In genomic region chr9:59578505-59578867, GRCm38 (mm10) we compare ENCODE assay signal across 9 mouse cellular contexts. TPM values are rescaled to one million over a fixed set of nuclear protein-coding genes. Genes with fewer than 3 reads are reported as not detected.
DNase-seq lines count a peak whose midpoint lies in the region; ATAC-seq lines count a peak whose summit lies in the region.
"Had no signal": no experiment of that assay in that cellular context is flagged by ENCODE, and none has a peak within 500 bp of the region (broad histone marks: within the 10 kb centered on the region; RNA-seq: fewer than 3 reads in every experiment).

No protein-coding gene starts in this region.

- under 1% methylated on average over 20 of the region's 20 CpGs for WGBS in liver, embryonic 11.5 days
- WGBS in embryonic facial prominence, embryonic 15.5 days: 0% methylated on average over 20 of the region's 20 CpGs
- WGBS in intestine, embryonic 16.5 days: 1% methylated on average over 19 of the region's 20 CpGs
- 2% methylated on average over 20 of the region's 20 CpGs for WGBS in neural tube, embryonic 12.5 days

- H3K27ac ChIP-seq in liver, embryonic 11.5 days (ENCODE audit: low read depth, low read length): no peak overlapping the region
- H3K27ac ChIP-seq in embryonic facial prominence, embryonic 15.5 days (replicated peaks): no peak overlapping the region
- no peak overlapping the region for H3K27ac ChIP-seq in intestine, embryonic 16.5 days (ENCODE audit: low read length)
- peak overlapping the region; percentile 22; the same call in 1 of the 2 replicates for H3K27ac ChIP-seq in neural tube, embryonic 12.5 days

- ATAC-seq in liver, embryonic 11.5 days (replicated peaks; ENCODE audit: low FRiP score): no peak; the same call in 1 of the 2 replicates
- ATAC-seq in embryonic facial prominence, embryonic 15.5 days (ENCODE audit: insufficient number of reproducible peaks, low FRiP score, low TSS enrichment, low read depth): peak; percentile 6; the same call in 1 of the 2 replicates
- no peak; the same call in 1 of the 2 replicates for ATAC-seq in intestine, embryonic 16.5 days
- peak; percentile 50; the same call in 1 of the 2 replicates for ATAC-seq in neural tube, embryonic 12.5 days (ENCODE audit: low FRiP score, low read depth)

- H3K36me3 ChIP-seq in liver, embryonic 11.5 days (ENCODE audit: control insufficient read depth, insufficient read depth, low read length): no peaks in the 10 kb centered on the region
- H3K36me3 ChIP-seq in embryonic facial prominence, embryonic 15.5 days: no peaks in the 10 kb centered on the region
- no peaks in the 10 kb centered on the region for H3K36me3 ChIP-seq in intestine, embryonic 16.5 days (ENCODE audit: control insufficient read depth, insufficient read depth, low read length)
- no peaks in the 10 kb centered on the region for H3K36me3 ChIP-seq in neural tube, embryonic 12.5 days

- H3K4me3 ChIP-seq in liver, embryonic 11.5 days (ENCODE audit: low read depth, low read length): peak overlapping the region; percentile 51
- H3K4me3 ChIP-seq in embryonic facial prominence, embryonic 15.5 days (replicated peaks): peak overlapping the region; percentile 50
- H3K4me3 ChIP-seq in intestine, embryonic 16.5 days (ENCODE audit: low read length): peak overlapping the region; percentile 54
- peak overlapping the region; percentile 48 for H3K4me3 ChIP-seq in neural tube, embryonic 12.5 days

- H3K9ac ChIP-seq in liver, embryonic 11.5 days (ENCODE audit: low read depth, low read length): no peak overlapping the region
- no peak overlapping the region for H3K9ac ChIP-seq in embryonic facial prominence, embryonic 15.5 days
- no peak overlapping the region; the same call in 1 of the 2 replicates for H3K9ac ChIP-seq in intestine, embryonic 16.5 days (ENCODE audit: low read depth, low read length)
- H3K9ac ChIP-seq in neural tube, embryonic 12.5 days: peak overlapping the region; percentile 57

- H3K4me1 ChIP-seq in liver, embryonic 11.5 days (replicated peaks; ENCODE audit: control insufficient read depth, insufficient read depth, low read length): peaks cover 5% of the 10 kb centered on the region; the same call in 1 of the 2 replicates
- peaks cover 16% of the 10 kb centered on the region for H3K4me1 ChIP-seq in embryonic facial prominence, embryonic 15.5 days
- H3K4me1 ChIP-seq in intestine, embryonic 16.5 days (ENCODE audit: control insufficient read depth, insufficient read depth, low read length): peaks cover 9% of the 10 kb centered on the region
- H3K4me1 ChIP-seq in neural tube, embryonic 12.5 days: peaks cover 15% of the 10 kb centered on the region

- no peaks in the 10 kb centered on the region for H3K9me3 ChIP-seq in liver, embryonic 11.5 days (ENCODE audit: control insufficient read depth, low read length)
- no peaks in the 10 kb centered on the region for H3K9me3 ChIP-seq in embryonic facial prominence, embryonic 15.5 days (replicated peaks)
- no peaks in the 10 kb centered on the region for H3K9me3 ChIP-seq in intestine, embryonic 16.5 days (ENCODE audit: control insufficient read depth, low read length)
- no peaks in the 10 kb centered on the region for H3K9me3 ChIP-seq in neural tube, embryonic 12.5 days

- no peak for DNase-seq in liver, embryonic 11.5 days (ENCODE audit: low spot score)
- DNase-seq in liver (no peak), MN1 (ENCODE audit: low spot score) (no peak)
- DNase-seq in embryo, embryonic 10.5 days (ENCODE audit: low spot score): no peak
- DNase-seq in gastrocnemius, adult 8-10 months (ENCODE audit: low spot score in 2 of 2): no peak

- peak overlapping the region; percentile 74 for H3K4me2 ChIP-seq in liver, embryonic 11.5 days
- peak overlapping the region; percentile 90 for H3K4me2 ChIP-seq in embryonic facial prominence, embryonic 15.5 days (replicated peaks)
- peak overlapping the region; percentile 78 for H3K4me2 ChIP-seq in intestine, embryonic 16.5 days (ENCODE audit: low read depth, low read length)
- peak overlapping the region; percentile 73 for H3K4me2 ChIP-seq in neural tube, embryonic 12.5 days (replicated peaks)

- peaks cover 38% of the 10 kb centered on the region for H3K27me3 ChIP-seq in liver, embryonic 11.5 days (replicated peaks; ENCODE audit: control insufficient read depth, insufficient read depth, low read length)
- H3K27me3 ChIP-seq in embryonic facial prominence, embryonic 15.5 days: peaks cover 27% of the 10 kb centered on the region
- no peaks in the 10 kb centered on the region for H3K27me3 ChIP-seq in intestine, embryonic 16.5 days (replicated peaks; ENCODE audit: control insufficient read depth, insufficient read depth, low read length)
- peaks cover 21% of the 10 kb centered on the region; the same call in 1 of the 2 replicates for H3K27me3 ChIP-seq in neural tube, embryonic 12.5 days (replicated peaks)

RNA-seq across cellular contexts. Expression of gene Celf6, which starts 0.8 kb away (rescaled TPM):
- polyA plus RNA-seq in liver, embryonic 11.5 days (2014; fragmentation: Nextera tagmentation; extraction: Ambion mirVana): 0.10 TPM in 1 of 2 replicates, not detected in the other
- 0.48 and 0.62 TPM in 2 replicates for polyA plus RNA-seq in embryonic facial prominence, embryonic 15.5 days (2015; fragmentation: Nextera tagmentation; extraction: Ambion mirVana)
- polyA plus RNA-seq in intestine, embryonic 16.5 days (2015; fragmentation: Nextera tagmentation; extraction: Ambion mirVana): 2.9 TPM in 2 replicates
- polyA plus RNA-seq in neural tube, embryonic 12.5 days (2016; fragmentation: Nextera tagmentation; extraction: Ambion mirVana): 16.5 and 17.0 TPM in 2 replicates
- not detected for total RNA-seq in gastrocnemius, adult 8-10 months (2022)
- total RNA-seq: megakaryocyte-erythroid progenitor cell, adult 5-6 weeks had no signal

RNA-seq across cellular contexts. Expression of gene Parp6, which starts 38.6 kb away (rescaled TPM):
- polyA plus RNA-seq in liver, embryonic 11.5 days (2014; fragmentation: Nextera tagmentation; extraction: Ambion mirVana): 13.8 and 17.2 TPM in 2 replicates
- 31.1 and 36.1 TPM in 2 replicates for polyA plus RNA-seq in embryonic facial prominence, embryonic 15.5 days (2015; fragmentation: Nextera tagmentation; extraction: Ambion mirVana)
- 20.2 and 22.2 TPM in 2 replicates for polyA plus RNA-seq in intestine, embryonic 16.5 days (2015; fragmentation: Nextera tagmentation; extraction: Ambion mirVana)
- polyA plus RNA-seq in neural tube, embryonic 12.5 days (2016; fragmentation: Nextera tagmentation; extraction: Ambion mirVana): 140 and 153 TPM in 2 replicates
- total RNA-seq in gastrocnemius, adult 8-10 months (2022): 10 to 100 TPM; 25.8 to 37.9 (median 26.4) TPM

RNA-seq across cellular contexts. Expression of gene Tmem202, which starts 38.8 kb away (rescaled TPM):
- polyA plus RNA-seq in liver, embryonic 11.5 days (2014; fragmentation: Nextera tagmentation; extraction: Ambion mirVana): 0.22 TPM in 1 of 2 replicates, not detected in the other
- polyA plus RNA-seq in embryonic facial prominence, embryonic 15.5 days (2015; fragmentation: Nextera tagmentation; extraction: Ambion mirVana): 0.30 TPM in 1 of 2 replicates, not detected in the other
- polyA plus RNA-seq in intestine, embryonic 16.5 days (2015; fragmentation: Nextera tagmentation; extraction: Ambion mirVana): 0.50 and 0.60 TPM in 2 replicates
- 0.18 TPM in 1 of 2 replicates, not detected in the other for polyA plus RNA-seq in neural tube, embryonic 12.5 days (2016; fragmentation: Nextera tagmentation; extraction: Ambion mirVana)
- total RNA-seq in gastrocnemius, adult 8-10 months (2022): under 1 TPM in 3 of 4 experiments, not detected in 1; 0.36 to 0.86 (median 0.54) TPM
- total RNA-seq: megakaryocyte-erythroid progenitor cell, adult 5-6 weeks had no signal

RNA-seq across cellular contexts. Expression of gene Hexa, which starts 39.1 kb away (rescaled TPM):
- 62.4 and 65.3 TPM in 2 replicates for polyA plus RNA-seq in liver, embryonic 11.5 days (2014; fragmentation: Nextera tagmentation; extraction: Ambion mirVana)
- polyA plus RNA-seq in embryonic facial prominence, embryonic 15.5 days (2015; fragmentation: Nextera tagmentation; extraction: Ambion mirVana): 91.5 and 92.2 TPM in 2 replicates
- 179 and 228 TPM in 2 replicates for polyA plus RNA-seq in intestine, embryonic 16.5 days (2015; fragmentation: Nextera tagmentation; extraction: Ambion mirVana)
- polyA plus RNA-seq in neural tube, embryonic 12.5 days (2016; fragmentation: Nextera tagmentation; extraction: Ambion mirVana): 49.0 and 53.0 TPM in 2 replicates
- 10 to 100 TPM; 36.4 to 39.3 (median 39.1) TPM for total RNA-seq in gastrocnemius, adult 8-10 months (2022)

Comparison
In these comparisons a context has a peak if more than half of its experiments do, and no peak if none do; other contexts are left out.
1. ATAC-seq: peak in embryonic facial prominence, embryonic 15.5 days (single experiment) and neural tube, embryonic 12.5 days (single experiment); none in liver, embryonic 11.5 days (single experiment) and intestine, embryonic 16.5 days (single experiment).
2. Peak in every context shown above with its lines, with median percentiles within 50 percentile points of each other: H3K4me2 ChIP-seq and H3K4me3 ChIP-seq.